Mouse (Mus musculus) megakaryocyte, embryonic 14.5 days (primary cell): ENCODE measurements around the gene Tcirg1.

Experiments
- FLI1 ChIP-seq: IDR thresholded peaks from 2 replicates; pipeline ENCODE4 v1.6.1; 2012; ENCODE audit warnings: low read length, inconsistent platforms, mixed read lengths
- GATA1 ChIP-seq: IDR thresholded peaks from 3 replicates; pipeline ENCODE4 v1.6.1; 2012; ENCODE audit warnings: mixed read lengths, low read length, inconsistent platforms, borderline replicate concordance

- no peak for TF ChIP-seq GATA1
- TF ChIP-seq FLI1: no peak
These were observed 8.0 kb downstream of the Tcirg1 start for GRCm38 (mm10) chr19:3898952-3899351.
